Mouse (Mus musculus) liver, embryonic 13.5 days (tissue): ENCODE measurements around the gene Pllp. TPM values are rescaled to one million over a fixed set of nuclear protein-coding genes. Genes with fewer than 3 reads are reported as not detected.
A peak's percentile ranks its signal among the peaks of the same experiment; 100 is the strongest.

Experiments
- ATAC-seq: fragments of 200-750 bp; cut with Nextera tagmentation; 2 replicates; pipeline ENCODE4 v1.8.0; 2017; ENCODE audit warnings: low read depth, mild to moderate bottlenecking, moderate number of reproducible peaks, moderate library complexity
- DNase-seq: peaks from one replicate; pipeline ENCODE4 v3.0.0; 2022
- H3K27ac ChIP-seq: fragments of 300-500 bp; sonication (generic); 2 replicates; pipeline ENCODE4 v1.5.1; 2015; ENCODE audit warnings: moderate library complexity, mild to moderate bottlenecking, inconsistent platforms
- H3K27me3 ChIP-seq: fragments of 300-500 bp; sonication (generic); 2 replicates; pipeline ENCODE4 v1.6.1; 2015; ENCODE audit warnings: mild to moderate bottlenecking, inconsistent platforms
- H3K36me3 ChIP-seq: fragments of 300-500 bp; sonication (generic); 2 replicates; pipeline ENCODE4 v1.6.1; 2015; ENCODE audit warnings: mild to moderate bottlenecking, inconsistent platforms
- H3K4me1 ChIP-seq: fragments of 300-500 bp; sonication (generic); replicated peaks from 2 replicates; pipeline ENCODE4 v1.6.1; 2015; ENCODE audit warnings: inconsistent platforms
- H3K4me2 ChIP-seq: fragments of 300-500 bp; sonication (generic); 2 replicates; pipeline ENCODE4 v1.6.1; 2015; ENCODE audit warnings: inconsistent platforms, mild to moderate bottlenecking, moderate library complexity
- H3K4me3 ChIP-seq: fragments of 300-500 bp; sonication (generic); replicated peaks from 2 replicates; pipeline ENCODE4 v1.5.1; 2015; ENCODE audit warnings: mild to moderate bottlenecking, inconsistent platforms
- H3K9ac ChIP-seq: fragments of 300-500 bp; sonication (generic); 2 replicates; pipeline ENCODE4 v1.6.1; 2015; ENCODE audit warnings: mild to moderate bottlenecking, inconsistent platforms
- H3K9me3 ChIP-seq: fragments of 300-500 bp; sonication (generic); replicated peaks from 2 replicates; pipeline ENCODE4 v1.6.1; 2016; ENCODE audit warnings: inconsistent platforms
- WGBS: fragments of 180-500 bp; shearing (Covaris S2); methylation state at CpG from one replicate; pipeline ENCODE4 v1.1.7; 2015; ENCODE audit not compliant: insufficient replicate concordance; 5-methylcytosine and 5-hydroxymethylcytosine counted together
- polyA plus RNA-seq: library from polyadenylated mRNA; unstranded; fragments of >200 nt; fragmentation: Nextera tagmentation; extraction: Ambion mirVana; gene quantifications from 2 replicates; pipeline ENCODE4 v1.2.1, GENCODE M21; 2015

The Pllp gene
- 0.81 and 1.3 TPM in 2 replicates for polyA plus RNA-seq

- Histone ChIP-seq H3K4me2 (peak within 1 kb of the TSS; percentile 66), H3K4me1 (peaks cover 12% of the 10 kb centered on the region), H3K27ac (no peak within 1 kb of the TSS), H3K9ac (no peak within 1 kb of the TSS), H3K4me3 (peak within 1 kb of the TSS; percentile 50), H3K27me3 (peaks cover 76% of the 10 kb centered on the region), H3K9me3 (no peaks in the 10 kb centered on the region), H3K36me3 (no peaks in the 10 kb centered on the region)
- WGBS: 2% methylated on average over 41 of the region's 41 CpGs
- no peak for DNase-seq
- peak; percentile 67 for ATAC-seq
Observed at GRCm38 (mm10) chr8:94695994-94696384, at the start of gene Pllp. Gene Pllp (minus strand): TSS chr8:94696278.

GRCm38 (mm10) chr8:94745476-94746184 lies 49.6 kb upstream of the Pllp start, which contains the start of gene Ccl22:
Gene Ccl22 (plus strand): TSS chr8:94745590.
- no peak within 1 kb of the TSS for H3K9ac ChIP-seq
- ATAC-seq (no peak), DNase-seq (no peak)
- H3K9me3 ChIP-seq: peaks cover 1% of the 10 kb centered on the region; the same call in 1 of the 2 replicates
- no peak within 1 kb of the TSS for H3K4me2 ChIP-seq
- H3K36me3 ChIP-seq: no peaks in the 10 kb centered on the region
- peaks cover 30% of the 10 kb centered on the region for H3K27me3 ChIP-seq
- 74% methylated on average over 7 of the region's 7 CpGs for WGBS
- H3K4me1 ChIP-seq: peaks cover 12% of the 10 kb centered on the region
- no peak within 1 kb of the TSS for H3K27ac ChIP-seq
- H3K4me3 ChIP-seq: no peak within 1 kb of the TSS

- DNase-seq: no peak
- peaks cover 29% of the 10 kb centered on the region for H3K27me3 ChIP-seq
- no peak overlapping the region for H3K4me3 ChIP-seq
- peaks cover 3% of the 10 kb centered on the region; the same call in 1 of the 2 replicates for H3K9me3 ChIP-seq
- no peak overlapping the region for H3K4me2 ChIP-seq
- H3K36me3 ChIP-seq: no peaks in the 10 kb centered on the region
- 67% methylated on average over 9 of the region's 9 CpGs for WGBS
- no peak overlapping the region for H3K9ac ChIP-seq
- H3K4me1 ChIP-seq: peaks cover 12% of the 10 kb centered on the region
- ATAC-seq: no peak
- H3K27ac ChIP-seq: no peak overlapping the region
Observed at GRCm38 (mm10) chr8:94744972-94745371, 48.9 kb upstream of the Pllp start.

- DNase-seq (no peak), ATAC-seq (no peak)
- no peak overlapping the region for H3K9ac ChIP-seq
- peaks cover 26% of the 10 kb centered on the region for H3K27me3 ChIP-seq
- no peak overlapping the region for H3K4me3 ChIP-seq
- peaks cover 12% of the 10 kb centered on the region for H3K4me1 ChIP-seq
- no peak overlapping the region for H3K4me2 ChIP-seq
- H3K9me3 ChIP-seq: peaks cover 3% of the 10 kb centered on the region; the same call in 1 of the 2 replicates
- 77% methylated on average over 5 of the region's 5 CpGs for WGBS
- no peaks in the 10 kb centered on the region for H3K36me3 ChIP-seq
- H3K27ac ChIP-seq: no peak overlapping the region
Observed at GRCm38 (mm10) chr8:94744484-94744883, 48.4 kb upstream of the Pllp start.

GRCm38 (mm10) chr8:94741726-94742125 lies 45.6 kb upstream of the Pllp start:
- Histone ChIP-seq H3K4me1 (peaks cover 7% of the 10 kb centered on the region), H3K36me3 (no peaks in the 10 kb centered on the region), H3K27me3 (peaks cover 16% of the 10 kb centered on the region), H3K4me3 (no peak overlapping the region), H3K9me3 (peaks cover 3% of the 10 kb centered on the region; the same call in 1 of the 2 replicates), H3K27ac (no peak overlapping the region), H3K9ac (no peak overlapping the region), H3K4me2 (no peak overlapping the region)
- DNase-seq: no peak
- ATAC-seq: no peak
- WGBS: 85% methylated on average over 4 of the region's 4 CpGs

GRCm38 (mm10) chr8:94740591-94740990 lies 44.5 kb upstream of the Pllp start:
- Histone ChIP-seq H3K9ac (no peak overlapping the region), H3K27me3 (peaks cover 9% of the 10 kb centered on the region; the same call in 1 of the 2 replicates), H3K4me2 (no peak overlapping the region), H3K9me3 (peaks cover 3% of the 10 kb centered on the region; the same call in 1 of the 2 replicates), H3K4me1 (peaks cover 19% of the 10 kb centered on the region), H3K27ac (no peak overlapping the region), H3K36me3 (no peaks in the 10 kb centered on the region), H3K4me3 (no peak overlapping the region)
- 76% methylated on average over 3 of the region's 3 CpGs for WGBS
- DNase-seq (no peak), ATAC-seq (no peak)

GRCm38 (mm10) chr8:94739829-94740228 lies 43.8 kb upstream of the Pllp start:
- Histone ChIP-seq H3K36me3 (no peaks in the 10 kb centered on the region), H3K27ac (no peak overlapping the region), H3K9me3 (peaks cover 3% of the 10 kb centered on the region; the same call in 1 of the 2 replicates), H3K4me3 (no peak overlapping the region), H3K9ac (no peak overlapping the region), H3K27me3 (peaks cover 6% of the 10 kb centered on the region; the same call in 1 of the 2 replicates), H3K4me1 (peaks cover 26% of the 10 kb centered on the region), H3K4me2 (no peak overlapping the region)
- ATAC-seq (no peak), DNase-seq (no peak)
- 80% methylated on average over 6 of the region's 6 CpGs for WGBS

- Histone ChIP-seq H3K27ac (peak overlapping the region; percentile 97), H3K4me2 (peak overlapping the region; percentile 58), H3K27me3 (no peaks in the 10 kb centered on the region), H3K9me3 (peaks cover 2% of the 10 kb centered on the region; the same call in 1 of the 2 replicates), H3K9ac (peak overlapping the region; percentile 65), H3K4me1 (peaks cover 61% of the 10 kb centered on the region), H3K4me3 (peak overlapping the region; percentile 10; the same call in 1 of the 2 replicates), H3K36me3 (no peaks in the 10 kb centered on the region)
- no peak for ATAC-seq
- 54% methylated on average over 5 of the region's 5 CpGs for WGBS
- peak; percentile 11 for DNase-seq
Observed at GRCm38 (mm10) chr8:94735426-94736094, 39.5 kb upstream of the Pllp start.

GRCm38 (mm10) chr8:94734735-94735350 lies 38.8 kb upstream of the Pllp start:
- no peaks in the 10 kb centered on the region for H3K27me3 ChIP-seq
- peak overlapping the region; percentile 97 for H3K27ac ChIP-seq
- peak overlapping the region; percentile 62 for H3K4me2 ChIP-seq
- WGBS: 65% methylated on average over 7 of the region's 7 CpGs
- no peak overlapping the region for H3K4me3 ChIP-seq
- H3K9me3 ChIP-seq: no peaks in the 10 kb centered on the region
- ATAC-seq (no peak), DNase-seq (no peak)
- H3K9ac ChIP-seq: peak overlapping the region; percentile 65
- peaks cover 69% of the 10 kb centered on the region for H3K4me1 ChIP-seq
- no peaks in the 10 kb centered on the region for H3K36me3 ChIP-seq

- no peaks in the 10 kb centered on the region for H3K36me3 ChIP-seq
- 33% methylated on average over 5 of the region's 5 CpGs for WGBS
- peaks cover 78% of the 10 kb centered on the region for H3K4me1 ChIP-seq
- DNase-seq: peak; percentile 86
- peak overlapping the region; percentile 25 for H3K4me3 ChIP-seq
- peak overlapping the region; percentile 65 for H3K9ac ChIP-seq
- H3K9me3 ChIP-seq: no peaks in the 10 kb centered on the region
- peak overlapping the region; percentile 97 for H3K27ac ChIP-seq
- H3K27me3 ChIP-seq: no peaks in the 10 kb centered on the region
- ATAC-seq: peak; percentile 97
- peak overlapping the region; percentile 62 for H3K4me2 ChIP-seq
Observed at GRCm38 (mm10) chr8:94733821-94734465, 37.9 kb upstream of the Pllp start.

- Histone ChIP-seq H3K4me2 (no peak overlapping the region), H3K36me3 (no peaks in the 10 kb centered on the region), H3K4me1 (peaks cover 51% of the 10 kb centered on the region), H3K27me3 (no peaks in the 10 kb centered on the region), H3K9ac (peak overlapping the region; percentile 2; the same call in 1 of the 2 replicates), H3K27ac (peak overlapping the region; percentile 77), H3K9me3 (no peaks in the 10 kb centered on the region), H3K4me3 (no peak overlapping the region)
- 37% methylated on average over 4 of the region's 4 CpGs for WGBS
- ATAC-seq: peak; percentile 43
- no peak for DNase-seq
Observed at GRCm38 (mm10) chr8:94729301-94729700, 33.2 kb upstream of the Pllp start.
